Mouse (Mus musculus) heart, embryonic 11.5 days (tissue): ENCODE measurements around the gene 1700092M07Rik. TPM values are rescaled to one million over a fixed set of nuclear protein-coding genes. Genes with fewer than 3 reads are reported as not detected.

Source experiments
- ATAC-seq: fragments of 200-750 bp; cut with Nextera tagmentation; replicated peaks from 2 replicates; pipeline ENCODE4 v1.8.0; 2017; ENCODE audit warnings: moderate library complexity; ENCODE audit not compliant: insufficient number of reproducible peaks, low FRiP score, low TSS enrichment
- H3K27ac ChIP-seq: fragments of 300-500 bp; sonication (generic); 2 replicates; pipeline ENCODE4 v1.5.1; 2014; ENCODE audit warnings: mild to moderate bottlenecking, low read depth, low read length
- H3K27me3 ChIP-seq: fragments of 300-500 bp; sonication (generic); 2 replicates; pipeline ENCODE4 v1.6.1; 2014; ENCODE audit warnings: mild to moderate bottlenecking, low read length, mixed read lengths; ENCODE audit not compliant: control insufficient read depth, insufficient read depth
- H3K36me3 ChIP-seq: fragments of 300-500 bp; sonication (generic); 2 replicates; pipeline ENCODE4 v1.6.1; 2014; ENCODE audit warnings: mild to moderate bottlenecking, low read length, moderate library complexity, mixed read lengths; ENCODE audit not compliant: control insufficient read depth, insufficient read depth
- H3K4me1 ChIP-seq: fragments of 300-500 bp; sonication (generic); 2 replicates; pipeline ENCODE4 v1.6.1; 2014; ENCODE audit warnings: low read length; ENCODE audit not compliant: control insufficient read depth, insufficient read depth
- H3K4me2 ChIP-seq: fragments of 300-500 bp; sonication (generic); 2 replicates; pipeline ENCODE4 v1.6.1; 2014; ENCODE audit warnings: mild to moderate bottlenecking, moderate library complexity
- H3K4me3 ChIP-seq: fragments of 300-500 bp; sonication (generic); 2 replicates; pipeline ENCODE4 v1.5.1; 2014; ENCODE audit warnings: low read depth, low read length
- H3K9ac ChIP-seq: fragments of 300-500 bp; sonication (generic); 2 replicates; pipeline ENCODE4 v1.6.1; 2014; ENCODE audit warnings: mild to moderate bottlenecking, low read depth, low read length, moderate library complexity
- H3K9me3 ChIP-seq: fragments of 300-500 bp; sonication (generic); replicated peaks from 2 replicates; pipeline ENCODE4 v1.6.1; 2016; ENCODE audit warnings: low read length; ENCODE audit not compliant: control insufficient read depth
- WGBS: fragments of 180-500 bp; shearing (Covaris S2); extraction: QIAGEN DNeasy Blood & Tissue Kit; methylation state at CpG from one replicate; pipeline ENCODE4 v1.1.7; 2014; ENCODE audit not compliant: insufficient replicate concordance; 5-methylcytosine and 5-hydroxymethylcytosine counted together
- polyA plus RNA-seq: library from polyadenylated mRNA; unstranded; fragments of >200 nt; fragmentation: Nextera tagmentation; extraction: Ambion mirVana; gene quantifications from 2 replicates; pipeline ENCODE4 v1.2.1, GENCODE M21; 2014

1700092M07Rik gene
- polyA plus RNA-seq, 1 experiment from 2014 or later, result 2.2 TPM

DNA sequence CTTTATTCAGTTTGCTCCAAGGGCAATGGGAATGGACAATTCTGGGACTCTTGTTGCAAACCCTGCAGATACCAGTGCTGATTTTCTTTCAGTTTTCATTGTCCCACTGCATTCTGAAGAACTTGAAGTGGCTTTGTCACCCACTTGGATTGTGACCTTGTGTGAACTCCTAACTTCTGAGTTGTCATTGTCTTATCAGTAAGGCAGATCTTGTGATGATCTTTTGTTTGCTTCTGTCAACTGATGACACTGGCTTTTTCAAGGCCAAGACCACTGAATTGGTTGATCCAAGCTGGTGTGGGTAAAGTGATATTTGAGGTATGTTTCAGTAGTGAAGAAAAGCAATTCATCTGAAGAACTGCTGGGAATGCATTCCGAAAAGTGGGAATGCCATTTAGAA is 4.9 kb downstream of the 1700092M07Rik start:
- Histone ChIP-seq H3K4me1 (peaks cover 12% of the 10 kb centered on the region), H3K4me3 (no peak overlapping the region), H3K9me3 (no peaks in the 10 kb centered on the region), H3K9ac (no peak overlapping the region), H3K27me3 (no peaks in the 10 kb centered on the region), H3K4me2 (no peak overlapping the region), H3K27ac (no peak overlapping the region), H3K36me3 (peaks cover 45% of the 10 kb centered on the region)
- WGBS, result 91% methylated on average over 1 of the region's 1 CpGs
- no peak for ATAC-seq

DNA sequence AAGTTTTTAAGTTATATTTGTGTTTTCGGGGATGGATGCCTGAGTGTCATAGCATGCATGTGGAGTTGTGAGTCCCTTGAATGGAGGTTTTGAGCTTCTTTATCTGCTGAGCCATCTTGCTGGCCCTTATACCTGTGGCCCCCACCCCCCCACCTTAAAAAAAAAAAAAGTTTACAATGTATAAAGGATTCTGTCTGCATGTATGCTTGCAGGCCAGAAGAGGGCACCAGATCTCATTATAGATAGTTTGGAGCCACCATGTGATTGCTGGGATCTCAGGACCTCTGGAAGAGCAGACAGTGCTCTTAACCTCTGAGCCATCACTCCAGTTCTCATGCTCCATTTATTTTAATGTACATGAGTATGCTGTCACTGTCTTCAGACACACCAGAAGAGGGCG is 6.8 kb downstream of the 1700092M07Rik start:
- Histone ChIP-seq H3K4me1 (peaks cover 6% of the 10 kb centered on the region), H3K4me3 (no peak overlapping the region), H3K27ac (no peak overlapping the region), H3K9ac (no peak overlapping the region), H3K27me3 (no peaks in the 10 kb centered on the region), H3K36me3 (peaks cover 55% of the 10 kb centered on the region), H3K4me2 (no peak overlapping the region), H3K9me3 (no peaks in the 10 kb centered on the region)
- 71% methylated on average over 2 of the region's 2 CpGs for WGBS
- ATAC-seq, result no peak

DNA sequence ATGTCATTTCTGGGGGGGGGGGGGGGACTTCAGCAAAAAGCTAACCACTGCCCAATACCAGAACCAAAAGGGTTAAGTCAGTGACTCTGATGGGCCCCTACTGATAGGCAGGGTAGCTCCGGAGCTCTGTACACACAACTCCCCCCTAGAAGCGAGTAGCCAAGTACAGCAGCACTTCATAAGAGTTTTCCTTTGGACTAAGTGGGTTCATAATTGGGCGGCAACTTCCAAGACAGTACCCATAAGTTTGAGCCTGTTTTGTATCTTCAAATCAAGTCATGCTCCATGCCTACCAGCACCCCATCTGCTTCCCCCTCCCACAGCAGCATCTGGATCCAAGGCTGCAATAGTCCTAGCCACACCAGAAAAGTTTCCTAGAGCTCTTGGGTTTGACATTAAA is 15.1 kb downstream of the 1700092M07Rik start:
- WGBS, result 40% methylated on average over 3 of the region's 3 CpGs
- peak overlapping the region; percentile 91; the same call in 1 of the 2 replicates for H3K4me3 ChIP-seq
- H3K4me1 ChIP-seq, result peaks cover 15% of the 10 kb centered on the region; the same call in 1 of the 2 replicates
- H3K36me3 ChIP-seq, result peaks cover 17% of the 10 kb centered on the region
- ATAC-seq, result no peak
- no peaks in the 10 kb centered on the region for H3K9me3 ChIP-seq
- no peak overlapping the region for H3K27ac ChIP-seq
- no peak overlapping the region for H3K9ac ChIP-seq
- H3K27me3 ChIP-seq, result no peaks in the 10 kb centered on the region
- H3K4me2 ChIP-seq, result peak overlapping the region; percentile 86; the same call in 1 of the 2 replicates

DNA sequence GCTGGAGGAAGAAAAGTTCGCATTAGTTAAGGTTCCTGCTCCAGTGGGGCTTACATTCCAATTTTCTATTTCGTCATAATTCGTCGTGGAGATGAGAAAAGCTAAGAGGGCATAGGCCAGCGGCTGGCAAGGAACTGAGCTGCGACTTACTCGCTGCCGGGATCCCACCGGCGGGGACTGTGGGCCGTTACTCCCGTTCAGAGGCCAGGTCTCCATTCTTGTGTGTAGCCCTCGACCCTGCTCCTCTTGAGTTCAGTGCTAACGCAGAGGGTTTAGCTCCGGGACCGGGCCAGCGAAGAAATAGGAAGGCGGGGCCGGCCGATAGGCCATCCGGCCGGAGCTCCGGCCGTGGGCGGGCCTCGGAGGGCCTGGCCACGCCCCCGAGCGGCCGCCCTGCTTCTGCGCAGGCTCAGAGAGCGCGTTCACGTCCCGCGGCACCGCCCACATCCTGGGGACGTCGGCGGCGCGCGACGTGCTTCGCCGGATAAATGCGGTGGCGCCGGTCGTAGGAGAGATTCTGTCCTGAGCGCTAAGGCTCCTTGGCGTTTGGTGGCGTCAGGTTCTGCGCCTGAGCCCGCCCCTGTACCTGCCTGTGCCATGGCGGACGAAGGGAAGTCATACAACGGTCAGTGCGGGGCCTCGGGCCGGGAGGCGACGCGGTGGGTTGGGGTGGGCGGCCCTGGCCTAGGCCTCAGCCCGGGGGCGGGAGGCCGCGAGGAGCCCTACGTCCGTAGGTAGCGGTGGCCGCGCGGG is 16.3 kb downstream of the 1700092M07Rik start, which contains the start of gene Nxf1:
Gene Nxf1, plus strand, starts transcription at position 439 of the 753 bp plus-strand sequence.
- Histone ChIP-seq H3K9ac (peak within 1 kb of the TSS; percentile 98), H3K9me3 (no peaks in the 10 kb centered on the region), H3K4me3 (peak within 1 kb of the TSS; percentile 91), H3K4me2 (peak within 1 kb of the TSS; percentile 86), H3K27ac (peak within 1 kb of the TSS; percentile 88), H3K27me3 (no peaks in the 10 kb centered on the region), H3K36me3 (peaks cover 11% of the 10 kb centered on the region), H3K4me1 (peaks cover 15% of the 10 kb centered on the region; the same call in 1 of the 2 replicates)
- WGBS, result under 1% methylated on average over 69 of the region's 75 CpGs
- ATAC-seq, result peak; percentile 91

GRCm38 (mm10) chr19:8757471-8757998 is 17.0 kb downstream of the 1700092M07Rik start:
- peak overlapping the region; percentile 86 for H3K4me2 ChIP-seq
- no peaks in the 10 kb centered on the region for H3K27me3 ChIP-seq
- 6% methylated on average over 14 of the region's 14 CpGs for WGBS
- ATAC-seq, result no peak
- peak overlapping the region; percentile 98 for H3K9ac ChIP-seq
- H3K36me3 ChIP-seq, result peaks cover 13% of the 10 kb centered on the region
- peak overlapping the region; percentile 91 for H3K4me3 ChIP-seq
- H3K4me1 ChIP-seq, result peaks cover 15% of the 10 kb centered on the region; the same call in 1 of the 2 replicates
- peak overlapping the region; percentile 88 for H3K27ac ChIP-seq
- H3K9me3 ChIP-seq, result no peaks in the 10 kb centered on the region

DNA sequence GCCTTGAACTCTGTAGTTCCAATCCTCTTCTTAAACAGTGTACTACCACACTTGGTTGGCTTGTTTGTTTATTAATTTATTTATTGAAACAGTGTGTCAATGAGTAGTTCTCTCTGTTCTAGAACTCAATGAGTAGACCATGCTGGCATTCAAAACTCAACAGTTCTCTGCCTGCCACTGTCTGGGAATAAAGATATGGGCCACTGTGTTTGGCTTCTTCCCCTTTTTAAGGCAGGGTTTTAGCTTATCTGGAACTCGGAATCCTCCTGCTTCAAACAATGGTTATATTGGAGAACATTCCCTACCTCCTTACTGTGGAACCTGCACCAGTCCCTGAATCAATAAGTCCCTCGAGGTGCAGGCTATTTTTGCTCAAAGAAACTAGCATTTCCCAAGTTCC is 18.4 kb downstream of the 1700092M07Rik start:
- no peak overlapping the region for H3K4me3 ChIP-seq
- peak overlapping the region; percentile 86; the same call in 1 of the 2 replicates for H3K4me2 ChIP-seq
- 64% methylated on average over 2 of the region's 2 CpGs for WGBS
- no peak for ATAC-seq
- no peak overlapping the region for H3K9ac ChIP-seq
- H3K4me1 ChIP-seq, result peaks cover 15% of the 10 kb centered on the region; the same call in 1 of the 2 replicates
- peaks cover 17% of the 10 kb centered on the region for H3K36me3 ChIP-seq
- no peaks in the 10 kb centered on the region for H3K27me3 ChIP-seq
- H3K27ac ChIP-seq, result no peak overlapping the region
- no peaks in the 10 kb centered on the region for H3K9me3 ChIP-seq

DNA sequence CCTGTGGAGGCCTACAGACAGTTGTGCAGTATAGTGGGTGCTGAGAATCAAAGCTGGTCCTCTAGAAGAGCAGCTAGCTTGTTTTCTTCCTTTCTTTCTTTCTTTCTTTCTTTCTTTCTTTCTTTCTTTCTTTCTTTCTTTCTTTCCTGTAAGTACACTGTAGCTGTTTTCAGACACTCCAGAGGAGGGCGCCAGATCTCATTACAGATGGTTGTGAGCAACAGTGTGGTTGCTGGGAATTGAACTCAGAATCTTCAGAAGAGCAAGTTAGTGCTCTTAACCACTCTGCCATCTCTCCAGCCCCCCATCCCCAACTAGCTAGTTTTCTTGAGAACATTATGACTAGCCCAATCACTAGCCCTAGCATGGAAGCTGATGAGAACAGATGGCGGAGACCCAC is 20.2 kb downstream of the 1700092M07Rik start:
- H3K9me3 ChIP-seq, result no peaks in the 10 kb centered on the region
- H3K27ac ChIP-seq, result no peak overlapping the region
- H3K27me3 ChIP-seq, result no peaks in the 10 kb centered on the region
- no peak for ATAC-seq
- H3K9ac ChIP-seq, result no peak overlapping the region
- H3K4me3 ChIP-seq, result no peak overlapping the region
- H3K36me3 ChIP-seq, result peaks cover 28% of the 10 kb centered on the region
- WGBS, result 87% methylated on average over 2 of the region's 2 CpGs
- no peak overlapping the region for H3K4me2 ChIP-seq
- peaks cover 12% of the 10 kb centered on the region; the same call in 1 of the 2 replicates for H3K4me1 ChIP-seq

DNA sequence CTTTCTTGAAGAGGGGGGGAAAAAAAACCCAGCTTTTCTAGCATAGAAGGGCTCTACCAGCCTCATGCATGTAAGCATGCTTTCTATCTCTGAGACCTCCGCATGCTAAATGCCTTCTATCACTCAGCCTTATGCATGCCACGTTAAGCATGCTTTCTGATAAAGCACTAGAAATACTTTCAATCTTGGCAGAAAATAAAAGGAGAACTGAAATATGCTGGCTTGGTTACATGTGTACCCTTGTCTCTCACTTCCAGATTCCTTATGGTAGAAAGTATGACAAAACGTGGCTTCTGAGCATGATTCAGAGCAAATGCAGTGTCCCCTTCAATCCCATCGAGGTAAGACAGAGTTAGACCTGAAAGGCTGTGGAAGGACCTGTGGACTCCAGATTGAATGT is 22.8 kb downstream of the 1700092M07Rik start:
- Histone ChIP-seq H3K9ac (no peak overlapping the region), H3K27me3 (no peaks in the 10 kb centered on the region), H3K4me2 (no peak overlapping the region), H3K9me3 (no peaks in the 10 kb centered on the region), H3K4me3 (no peak overlapping the region), H3K27ac (no peak overlapping the region), H3K4me1 (peaks cover 5% of the 10 kb centered on the region; the same call in 1 of the 2 replicates), H3K36me3 (peaks cover 51% of the 10 kb centered on the region)
- ATAC-seq, result no peak
- WGBS, result 87% methylated on average over 4 of the region's 4 CpGs
